Mouse (Mus musculus): ENCODE measurements around the gene Atxn7l1. TPM values are rescaled to one million over a fixed set of nuclear protein-coding genes. Genes with fewer than 3 reads are reported as not detected.

Atxn7l1 gene
- total RNA-seq, 2 experiments from 2014 or later = 20.4 to 23.9 TPM

DNA sequence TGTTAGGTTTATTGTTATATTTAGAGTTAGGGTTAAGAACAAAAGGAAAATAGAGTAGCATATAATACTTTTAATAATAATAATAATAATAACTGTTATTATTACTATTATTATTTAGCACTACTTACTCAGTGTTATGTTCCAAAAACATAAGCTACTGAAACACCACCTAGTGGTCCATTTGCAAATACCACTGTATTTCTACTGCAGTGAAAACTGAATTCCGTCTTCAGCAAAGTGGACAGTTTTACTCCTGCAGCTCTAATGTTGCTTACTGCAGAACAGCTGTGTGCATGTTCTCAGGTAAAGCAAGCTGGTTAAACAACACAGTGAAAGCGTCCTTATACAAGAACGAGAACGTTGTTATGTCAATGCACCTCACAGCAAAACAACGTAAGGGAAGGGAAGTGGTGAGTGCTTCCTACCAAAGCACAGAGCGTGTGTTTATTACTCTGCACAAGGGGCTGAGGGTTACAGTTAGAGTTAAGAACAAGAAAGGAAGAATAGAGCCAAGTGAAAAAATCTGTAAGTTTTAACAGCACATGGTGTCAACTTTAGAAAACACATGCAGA lies 264.2 kb downstream of the Atxn7l1 start:
- intact Hi-C loops (cut with DNase I) = no loop called here
- no peak overlapping the region for H3K4me3 ChIP-seq
- TF ChIP-seq CTCF (IDR thresholded peaks at IDR 0.05) = peak; percentile 48
- DNase-seq = no peak
- no peak overlapping the region for H3K27ac ChIP-seq

Other genes starting within 250 kb of the Atxn7l1 start
- 100 to 1,000 TPM; 174 to 187 TPM for gene Sypl, start 193.8 kb upstream of the Atxn7l1 start, total RNA-seq (2021)
- 1 to 10 TPM in 1 of 2 experiments, under 1 TPM in 1; 0.69 to 1.4 TPM for gene Cdhr3, start 54.8 kb upstream of the Atxn7l1 start, total RNA-seq (2021)
- gene Efcab10, start 247.2 kb downstream of the Atxn7l1 start, total RNA-seq (2021) = not detected

Data from gastrocnemius, adult 2 months (tissue).